Mouse (Mus musculus) midbrain, postnatal 0 days (tissue): ENCODE measurements around the gene Oxct1. TPM values are rescaled to one million over a fixed set of nuclear protein-coding genes. Genes with fewer than 3 reads are reported as not detected.

Experiments
- ATAC-seq: fragments of 200-750 bp; cut with Nextera tagmentation; 2 replicates; pipeline ENCODE4 v1.8.0; 2017; ENCODE audit warnings: moderate number of reproducible peaks, mild to moderate bottlenecking, moderate TSS enrichment, moderate library complexity; ENCODE audit not compliant: low FRiP score
- DNase-seq: peaks from one replicate; pipeline ENCODE4 v3.0.0-alpha.2; 2015; ENCODE audit warnings: low spot score
- H3K27ac ChIP-seq: fragments of 300-500 bp; sonication (generic); 2 replicates; pipeline ENCODE4 v1.5.1; 2014; ENCODE audit warnings: low read depth, mild to moderate bottlenecking, low read length, mixed read lengths
- H3K27me3 ChIP-seq: fragments of 300-500 bp; sonication (generic); 2 replicates; pipeline ENCODE4 v1.6.1; 2014; ENCODE audit warnings: low read length, control low read depth, mixed read lengths; ENCODE audit not compliant: insufficient read depth
- H3K36me3 ChIP-seq: fragments of 300-500 bp; sonication (generic); 2 replicates; pipeline ENCODE4 v1.6.1; 2014; ENCODE audit warnings: low read length, control low read depth, mixed read lengths; ENCODE audit not compliant: insufficient read depth
- H3K4me1 ChIP-seq: fragments of 300-500 bp; sonication (generic); 2 replicates; pipeline ENCODE4 v1.6.1; 2014; ENCODE audit warnings: mild to moderate bottlenecking, control low read depth, antibody characterized with exemption, low read length, mixed read lengths; ENCODE audit not compliant: insufficient read depth
- H3K4me2 ChIP-seq: fragments of 300-500 bp; sonication (generic); 2 replicates; pipeline ENCODE4 v1.6.1; 2014; ENCODE audit warnings: low read depth, mild to moderate bottlenecking, low read length, mixed read lengths; ENCODE audit not compliant: poor library complexity, severe bottlenecking
- H3K4me3 ChIP-seq: fragments of 300-500 bp; sonication (generic); 2 replicates; pipeline ENCODE4 v1.5.1; 2014; ENCODE audit warnings: low read depth, mild to moderate bottlenecking, low read length, moderate library complexity
- H3K9ac ChIP-seq: fragments of 300-500 bp; sonication (generic); replicated peaks from 2 replicates; pipeline ENCODE4 v1.6.1; 2014; ENCODE audit warnings: mild to moderate bottlenecking, low read length, moderate library complexity, mixed read lengths; ENCODE audit not compliant: poor library complexity, severe bottlenecking
- H3K9me3 ChIP-seq: fragments of 300-500 bp; sonication (generic); 2 replicates; pipeline ENCODE4 v1.6.1; 2016; ENCODE audit warnings: low read length, control low read depth
- CTCF ChIP-seq: IDR thresholded peaks from 2 replicates; pipeline ENCODE4 v1.5.1; 2016; ENCODE audit warnings: antibody characterized with exemption, mild to moderate bottlenecking
- WGBS: fragments of 180-500 bp; shearing (Covaris S2); extraction: QIAGEN DNeasy Blood & Tissue Kit; methylation state at CpG from one replicate; pipeline ENCODE4 v1.1.7; 2014; 5-methylcytosine and 5-hydroxymethylcytosine counted together
- polyA plus RNA-seq: library from polyadenylated mRNA; unstranded; fragments of >200 nt; fragmentation: Nextera tagmentation; extraction: Ambion mirVana; gene quantifications from 2 replicates; pipeline ENCODE4 v1.2.1, GENCODE M21; 2015
- total RNA-seq: library from RNA; depleted of rRNA; stranded (reverse); fragments of >200 nt; gene quantifications from 2 replicates; pipeline ENCODE4 v1.2.3, GENCODE M21; 2014

The Oxct1 gene
- total and polyA plus RNA-seq, 2 experiments from 2014 or later = 240 to 461 TPM

GRCm38 (mm10) chr15:4067273-4067990 lies 41.2 kb downstream of the Oxct1 start:
- peak; percentile 61 for DNase-seq
- no peaks in the 10 kb centered on the region for H3K27me3 ChIP-seq
- WGBS = 81% methylated on average over 5 of the region's 5 CpGs
- H3K9me3 ChIP-seq = no peaks in the 10 kb centered on the region
- H3K36me3 ChIP-seq = peaks cover 13% of the 10 kb centered on the region; the same call in 1 of the 2 replicates
- no peak for ATAC-seq
- H3K4me3 ChIP-seq = no peak overlapping the region
- no peaks in the 10 kb centered on the region for H3K4me1 ChIP-seq
- H3K4me2 ChIP-seq = no peak overlapping the region
- no peak overlapping the region for H3K27ac ChIP-seq
- no peak overlapping the region for H3K9ac ChIP-seq
- no peak for TF ChIP-seq CTCF

- Histone ChIP-seq H3K9ac (no peak overlapping the region), H3K27me3 (no peaks in the 10 kb centered on the region), H3K4me1 (no peaks in the 10 kb centered on the region), H3K4me3 (no peak overlapping the region), H3K27ac (0 out of 2 replicates have a peak overlapping the region, but pooled peaks have one; percentile 4), H3K4me2 (no peak overlapping the region), H3K36me3 (0 out of 2 replicates have a peak, but pooled peaks cover 2% of the 10 kb centered on the region), H3K9me3 (no peaks in the 10 kb centered on the region)
- no peak for TF ChIP-seq CTCF
- 74% methylated on average over 4 of the region's 4 CpGs for WGBS
- no peak for DNase-seq
- no peak for ATAC-seq
Observed at GRCm38 (mm10) chr15:4077978-4078377, 51.8 kb downstream of the Oxct1 start.

- no peaks in the 10 kb centered on the region for H3K9me3 ChIP-seq
- no peak for TF ChIP-seq CTCF
- no peak overlapping the region for H3K4me2 ChIP-seq
- no peak overlapping the region for H3K27ac ChIP-seq
- H3K9ac ChIP-seq = no peak overlapping the region
- ATAC-seq (no peak), DNase-seq (no peak)
- H3K36me3 ChIP-seq = no peaks in the 10 kb centered on the region; the same call in 1 of the 2 replicates
- H3K4me1 ChIP-seq = no peaks in the 10 kb centered on the region
- H3K4me3 ChIP-seq = no peak overlapping the region
- WGBS = 78% methylated on average over 5 of the region's 5 CpGs
- no peaks in the 10 kb centered on the region for H3K27me3 ChIP-seq
Observed at GRCm38 (mm10) chr15:4078785-4079184, 52.6 kb downstream of the Oxct1 start.

DNA sequence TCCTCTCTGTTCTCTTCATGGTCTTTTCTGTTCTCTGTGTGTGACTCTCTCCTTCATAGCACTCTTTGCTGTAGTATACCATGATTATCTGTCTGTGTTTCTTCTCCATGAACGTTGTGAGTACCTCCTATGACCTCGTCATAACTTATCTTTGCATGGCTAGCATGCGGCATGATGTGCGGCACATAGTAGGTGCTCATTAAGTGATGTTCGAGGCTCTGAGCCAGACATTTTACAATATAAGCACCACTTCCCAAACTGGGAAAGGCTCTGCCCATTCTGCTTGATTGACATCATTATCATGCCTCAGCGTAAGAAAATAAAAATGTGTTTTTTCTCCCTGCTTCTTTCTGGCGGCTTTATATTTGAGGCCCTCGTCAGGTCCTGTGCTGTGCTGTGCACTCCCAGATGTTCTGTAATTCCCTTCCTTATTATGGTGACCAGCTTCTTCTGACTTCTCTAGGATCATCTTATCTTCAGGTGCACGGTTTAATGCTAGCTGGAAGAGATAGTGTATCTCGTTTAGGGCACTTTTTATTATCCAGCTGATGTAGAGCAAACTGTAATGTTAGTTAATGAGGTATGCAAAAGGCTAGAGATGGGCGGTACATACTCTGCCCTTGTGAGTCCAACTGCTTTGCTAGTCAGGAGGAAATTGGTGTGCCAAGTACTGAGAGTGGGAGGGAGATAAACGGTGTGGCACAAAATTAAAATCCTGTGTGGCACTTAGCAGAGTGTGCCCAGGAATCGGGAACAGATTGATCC lies 53.4 kb downstream of the Oxct1 start:
- Histone ChIP-seq H3K36me3 (no peaks in the 10 kb centered on the region; the same call in 1 of the 2 replicates), H3K27ac (no peak overlapping the region), H3K9me3 (no peaks in the 10 kb centered on the region), H3K4me2 (no peak overlapping the region), H3K4me1 (no peaks in the 10 kb centered on the region), H3K9ac (no peak overlapping the region), H3K4me3 (no peak overlapping the region), H3K27me3 (no peaks in the 10 kb centered on the region)
- TF ChIP-seq CTCF = no peak
- DNase-seq (no peak), ATAC-seq (no peak)
- WGBS = 94% methylated on average over 13 of the region's 13 CpGs

DNA sequence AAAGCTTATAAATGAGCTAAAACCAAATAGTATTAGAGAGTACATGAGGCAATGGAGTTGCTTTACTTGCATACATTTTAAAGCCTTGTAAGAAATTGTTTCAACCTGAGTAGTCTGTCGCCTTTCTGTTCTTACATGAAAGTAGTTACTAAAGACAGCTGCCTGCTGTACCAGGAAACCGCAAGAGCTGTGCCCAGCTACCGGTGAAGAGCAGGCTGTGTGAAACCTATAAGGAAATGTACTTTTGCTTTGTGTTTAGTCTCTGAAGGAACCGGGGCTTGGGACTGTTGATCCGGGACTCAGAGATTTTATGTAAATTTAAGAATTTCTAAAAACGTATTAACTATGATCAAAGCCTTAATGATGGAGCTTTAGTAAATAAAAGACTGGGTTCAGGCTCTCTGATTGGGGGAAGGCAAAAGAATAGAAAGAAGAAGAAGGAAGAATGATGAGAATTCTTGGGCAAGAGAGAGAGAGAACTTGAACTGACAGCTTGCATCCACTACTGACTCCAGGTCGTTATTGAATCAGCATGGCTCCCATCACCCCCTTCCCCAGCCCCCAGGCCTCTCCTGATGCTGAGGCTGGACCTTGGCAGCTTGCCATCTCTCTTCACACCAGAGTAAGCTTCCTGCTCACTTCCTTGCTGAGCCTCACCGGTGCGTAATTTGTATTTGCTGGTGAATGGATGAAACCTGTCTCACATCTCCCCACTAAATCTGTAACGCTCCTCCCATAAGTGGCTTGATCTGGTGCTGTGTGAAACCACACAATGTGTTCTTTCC lies 59.6 kb downstream of the Oxct1 start:
- H3K36me3 ChIP-seq = no peaks in the 10 kb centered on the region; the same call in 1 of the 2 replicates
- no peak overlapping the region for H3K9ac ChIP-seq
- H3K4me3 ChIP-seq = no peak overlapping the region
- H3K27me3 ChIP-seq = no peaks in the 10 kb centered on the region
- H3K4me2 ChIP-seq = no peak overlapping the region
- 67% methylated on average over 10 of the region's 10 CpGs for WGBS
- no peak for TF ChIP-seq CTCF
- H3K27ac ChIP-seq = no peak overlapping the region
- ATAC-seq (0 out of 2 replicates have a peak, but pooled peaks have one; percentile 38), DNase-seq (peak; percentile 47)
- H3K4me1 ChIP-seq = no peaks in the 10 kb centered on the region
- no peaks in the 10 kb centered on the region for H3K9me3 ChIP-seq
